Mouse (Mus musculus) spleen, postnatal 4 days (tissue): ENCODE measurements around the gene Cfap20.

Experiments
- DNase-seq, 2 experiments: peaks; one replicate each; pipeline ENCODE4 v3.0.0; 2022; ENCODE audit warnings: low spot score in 2 of 2

Cfap20 gene

GRCm38 (mm10) chr8:95434686-95435439 lies at the start of gene Cfap20:
TSS of gene Cfap20 (minus strand) at chr8:95434869.
- DNase-seq = peak; percentile 99

GRCm38 (mm10) chr8:95470008-95470407 lies 35.3 kb upstream of the Cfap20 start:
- DNase-seq = no peak

DNA sequence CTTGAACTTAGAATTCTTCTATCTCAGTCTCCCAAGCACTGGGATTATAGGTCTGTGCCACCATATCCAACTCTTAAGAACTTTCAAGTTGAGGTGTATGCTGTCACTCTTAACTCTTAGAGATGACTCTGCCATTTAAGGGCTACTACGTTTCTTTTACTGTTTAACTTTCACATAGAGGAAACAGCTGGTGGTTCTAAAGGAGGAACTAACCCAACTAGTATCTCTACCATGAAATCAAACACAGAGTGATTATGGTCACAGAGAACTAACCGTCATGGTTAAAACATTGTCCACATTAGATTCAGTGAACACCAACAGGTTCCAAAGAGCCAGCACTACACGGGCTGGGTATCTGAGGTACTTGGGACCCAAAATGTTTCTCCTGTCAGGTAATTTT lies 34.3 kb upstream of the Cfap20 start:
- no peak for DNase-seq

DNA sequence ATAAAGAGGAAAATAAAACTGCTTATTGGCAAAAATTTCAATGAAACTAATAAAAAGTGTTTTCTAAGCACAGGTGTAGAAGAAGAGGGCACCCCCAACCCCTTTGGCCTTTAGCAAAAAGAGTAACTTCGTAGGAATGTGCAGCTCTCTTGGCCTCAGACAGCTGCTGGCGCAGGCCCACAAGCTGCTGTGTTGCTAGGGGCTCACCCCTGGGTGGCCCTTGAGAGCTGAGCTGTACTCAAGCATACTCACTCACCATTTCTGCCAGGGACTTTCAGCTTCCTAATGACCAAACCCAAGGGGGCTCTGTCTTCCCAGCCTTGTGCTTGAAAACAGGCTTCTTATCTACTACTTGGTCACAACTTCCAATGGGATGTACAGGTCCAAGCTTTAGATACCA lies 31.9 kb upstream of the Cfap20 start:
- DNase-seq = no peak

DNA sequence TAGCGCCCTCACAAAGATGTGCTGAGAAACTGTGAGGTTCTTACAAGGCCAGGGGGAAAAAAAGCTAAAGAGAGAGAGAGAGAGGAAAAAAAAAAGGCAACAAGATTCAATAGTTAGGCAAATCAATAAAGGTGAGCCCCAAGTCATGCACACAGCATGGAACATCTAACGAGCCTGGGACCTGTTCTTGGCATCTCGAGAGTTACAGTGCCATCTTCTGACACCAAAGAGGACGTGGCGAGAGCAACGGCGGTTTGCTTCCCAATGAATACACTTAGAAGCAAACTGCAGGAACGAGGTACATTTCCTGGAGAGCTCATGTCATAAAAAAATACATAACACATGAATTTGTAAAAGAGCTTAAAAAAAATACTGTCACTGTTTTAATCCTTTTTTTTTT lies 17.8 kb upstream of the Cfap20 start:
- no peak for DNase-seq

DNA sequence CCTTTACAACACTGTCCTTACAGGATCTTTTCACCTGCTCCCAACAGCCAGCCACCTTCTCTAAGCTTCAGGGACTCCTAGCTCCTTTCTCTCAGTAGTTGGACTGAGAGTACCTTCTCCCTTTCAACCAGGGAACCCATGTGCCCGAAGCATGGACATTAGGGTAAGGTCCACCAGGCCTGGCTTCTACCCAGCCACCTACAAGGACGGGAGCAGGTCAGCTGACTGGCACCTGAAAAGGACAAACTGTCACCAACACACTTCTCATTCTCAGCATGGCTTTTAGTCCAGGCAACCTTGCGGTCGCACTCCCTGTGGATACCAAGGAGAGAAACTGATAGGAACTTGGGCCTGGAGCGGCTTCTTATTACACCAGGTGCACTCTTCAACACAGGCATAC lies 15.6 kb upstream of the Cfap20 start:
- DNase-seq = no peak

GRCm38 (mm10) chr8:95447661-95448060 lies 13.0 kb upstream of the Cfap20 start:
- DNase-seq = no peak

- DNase-seq = no peak
These were observed 10.4 kb upstream of the Cfap20 start for GRCm38 (mm10) chr8:95445042-95445441.

DNA sequence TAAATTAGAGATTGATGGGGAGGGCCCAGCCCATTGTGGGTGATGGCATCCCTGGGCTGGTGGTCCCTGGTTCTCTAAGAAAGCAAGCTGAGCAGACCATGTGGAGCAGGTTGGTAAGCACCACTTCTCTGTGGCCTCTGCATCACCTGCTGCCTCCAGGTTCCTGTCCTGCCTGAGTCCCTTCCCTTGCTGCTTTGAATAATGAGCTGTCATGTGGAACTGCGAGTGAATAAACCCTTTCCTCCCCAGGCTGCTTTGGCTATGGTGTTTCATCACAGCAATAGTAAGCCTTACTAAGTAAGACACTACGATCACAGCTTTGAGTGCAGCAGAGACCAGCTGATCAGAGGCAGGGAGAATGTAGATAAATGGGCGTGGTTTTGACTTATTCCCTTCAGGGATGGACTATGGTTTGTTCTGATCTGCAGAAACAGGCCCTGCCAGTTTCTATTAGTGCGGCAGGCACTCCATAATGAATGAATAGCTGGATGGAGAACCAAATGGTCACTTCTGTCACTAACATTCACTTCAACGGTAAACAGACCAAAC lies 6.9 kb upstream of the Cfap20 start:
- no peak for DNase-seq

GRCm38 (mm10) chr8:95440168-95440709 lies 5.6 kb upstream of the Cfap20 start:
- DNase-seq = no peak

- DNase-seq = no peak
These were observed 4.8 kb upstream of the Cfap20 start for GRCm38 (mm10) chr8:95439421-95439820.

GRCm38 (mm10) chr8:95437341-95437992 lies 2.8 kb upstream of the Cfap20 start:
- no peak for DNase-seq

DNA sequence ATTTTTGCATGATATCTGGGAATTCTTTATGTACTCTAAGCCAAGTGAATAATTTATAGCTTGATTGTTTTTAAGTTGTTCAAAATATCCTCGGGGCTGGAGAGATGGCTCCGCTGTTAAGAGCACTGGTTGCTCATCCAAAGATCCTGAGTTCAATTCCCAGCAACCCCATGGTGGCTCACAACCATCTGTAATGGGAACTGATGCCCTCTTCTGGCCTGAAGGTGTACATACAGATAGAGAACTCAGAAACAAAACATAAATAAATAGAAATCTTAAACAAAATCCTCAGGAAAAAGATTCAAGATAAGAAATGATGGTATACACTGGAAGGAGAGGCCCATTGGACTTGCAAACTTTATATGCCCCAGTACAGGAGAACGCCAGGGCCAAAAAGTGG lies 1.3 kb upstream of the Cfap20 start:
- no peak for DNase-seq

DNA sequence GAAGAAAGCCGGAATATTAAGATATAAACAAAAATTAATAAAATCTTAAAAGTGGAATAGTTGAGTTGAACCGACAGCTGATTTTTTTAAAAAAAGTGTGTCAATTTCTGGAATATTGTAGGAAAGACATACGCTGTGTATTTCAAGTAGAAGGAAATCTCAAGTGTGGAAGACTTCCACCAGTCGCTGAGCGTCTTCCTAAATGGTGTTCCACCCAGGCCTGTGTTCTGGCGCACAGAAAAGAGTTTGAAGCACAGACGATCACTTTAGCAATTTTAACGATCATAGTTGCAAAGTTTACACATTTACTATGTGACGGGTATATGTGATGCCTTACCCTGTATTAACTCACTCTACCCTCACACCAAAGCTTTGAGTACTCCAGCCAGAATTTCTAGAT lies 802 bp upstream of the Cfap20 start:
- DNase-seq = no peak

- no peak for DNase-seq
These were observed 436 bp downstream of the Cfap20 start for GRCm38 (mm10) chr8:95434233-95434632.

GRCm38 (mm10) chr8:95433124-95433523 lies 1.5 kb downstream of the Cfap20 start:
- DNase-seq = no peak

GRCm38 (mm10) chr8:95432471-95432870 lies 2.2 kb downstream of the Cfap20 start:
- DNase-seq = no peak

- DNase-seq = no peak
These were observed 4.7 kb downstream of the Cfap20 start for GRCm38 (mm10) chr8:95429945-95430344.

DNA sequence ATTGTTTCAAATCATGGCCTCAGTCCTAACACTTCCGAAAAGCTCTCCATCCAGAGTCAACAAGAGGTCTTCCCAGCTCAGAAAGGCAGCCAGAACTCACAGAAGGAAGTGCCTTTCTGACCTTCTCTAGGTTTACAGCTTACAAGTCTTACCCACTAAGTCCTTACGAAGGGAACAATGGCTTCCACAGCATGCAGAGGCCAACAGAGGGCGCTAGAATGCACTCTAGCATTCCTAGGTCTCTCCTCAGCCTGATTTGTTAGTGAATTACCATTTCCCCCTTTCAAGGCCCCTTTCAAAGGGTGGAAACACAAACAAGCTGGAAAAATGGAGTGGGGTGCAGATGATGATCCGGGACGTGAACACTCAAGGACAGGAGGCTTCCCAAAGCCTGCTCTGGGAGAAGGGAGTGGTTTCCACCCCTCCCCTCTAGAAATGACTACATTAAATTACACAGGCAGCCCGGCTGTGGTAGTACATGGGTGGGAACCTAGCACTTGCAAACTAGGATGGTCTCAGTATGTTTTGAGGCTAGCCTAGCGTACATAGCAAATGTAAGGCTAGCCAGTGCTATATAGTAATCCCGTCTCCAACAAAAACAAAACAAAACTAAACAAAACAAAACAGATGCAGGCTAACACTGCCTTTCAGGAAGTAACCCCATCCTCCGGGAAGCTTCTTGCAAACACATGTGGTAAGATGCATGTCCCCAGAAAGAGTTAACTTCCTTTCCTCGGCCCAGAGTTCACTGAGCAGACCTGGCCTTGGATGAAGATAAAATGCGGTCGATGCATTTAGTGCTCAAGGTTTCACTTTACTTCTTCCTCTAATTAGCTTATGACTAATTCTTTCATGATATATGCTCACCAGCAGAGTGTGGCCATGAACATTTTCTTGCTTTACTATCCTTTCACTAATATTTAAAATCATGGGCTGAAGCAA lies 6.8 kb downstream of the Cfap20 start:
- DNase-seq = peak; percentile 69 to 86

DNA sequence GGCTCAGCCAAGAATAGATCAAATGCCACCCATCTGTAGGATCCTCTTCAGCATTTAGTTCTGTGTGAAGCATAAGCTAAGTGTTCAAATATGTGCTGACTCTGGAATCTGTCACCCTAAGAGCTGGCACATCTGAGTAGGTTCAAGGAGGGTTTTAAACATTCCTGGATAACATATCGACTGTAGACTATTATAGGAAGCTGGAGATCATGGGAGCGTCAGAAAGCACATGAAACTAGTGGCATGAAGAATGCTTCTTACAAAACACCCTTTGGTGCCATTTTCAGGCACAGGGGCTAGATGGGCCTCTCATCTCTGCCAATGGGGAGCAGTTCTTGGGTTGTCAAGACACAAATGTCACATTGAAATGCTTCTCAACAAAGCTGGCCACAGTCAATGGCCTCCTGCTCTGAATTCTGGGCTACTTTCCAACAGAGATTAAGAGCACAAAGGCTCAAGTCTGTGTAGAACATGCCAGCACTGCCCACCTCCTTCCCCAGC lies 7.8 kb downstream of the Cfap20 start:
- no peak for DNase-seq

DNA sequence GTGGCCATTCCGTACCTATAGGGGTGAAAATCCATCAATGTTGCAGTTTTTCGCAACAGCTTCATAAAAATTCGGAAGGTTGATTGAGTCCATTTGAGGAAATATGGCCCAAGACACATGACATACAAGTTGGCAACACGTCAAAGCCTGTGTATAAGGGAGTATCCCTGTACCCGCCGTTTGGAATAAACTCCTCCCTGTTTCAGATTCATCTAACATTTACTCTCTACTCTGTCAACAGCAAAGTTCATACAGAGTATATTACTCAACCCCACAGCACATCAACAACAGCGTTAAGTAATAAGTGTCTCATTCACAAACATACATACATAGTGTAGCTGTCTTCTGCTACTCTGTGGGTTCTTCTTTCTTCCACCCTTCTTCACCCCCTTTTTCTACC lies 10.0 kb downstream of the Cfap20 start:
- no peak for DNase-seq
